Mouse (Mus musculus): ENCODE measurements around the gene Cryzl2.

DNA sequence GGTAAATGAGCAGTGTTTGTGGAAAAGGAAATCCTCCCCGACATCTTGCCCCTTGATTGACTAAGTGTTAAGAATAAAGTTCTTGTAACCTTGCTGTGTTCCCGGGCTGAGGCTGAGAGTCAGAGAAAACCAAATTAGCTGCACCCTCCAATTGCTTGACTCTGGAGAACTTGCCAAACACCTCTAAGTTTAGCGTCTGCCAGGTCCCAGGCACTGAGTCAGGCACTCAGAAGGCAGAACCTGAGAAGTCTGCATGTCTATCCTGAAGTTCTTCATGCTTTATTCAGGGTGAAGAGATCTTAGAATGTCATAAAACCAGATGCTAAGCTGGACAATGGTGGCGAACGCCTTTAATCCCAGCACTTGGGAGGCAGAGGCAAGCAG lies 9.6 kb upstream of the Cryzl2 start:
- no peak for TF ChIP-seq CHD2 (IDR thresholded peaks at IDR 0.05; ENCODE audit: low read depth, low read length)
- TF ChIP-seq HCFC1 (IDR thresholded peaks at IDR 0.05; ENCODE audit: borderline replicate concordance, insufficient read depth, low read length), result no peak

All from ES-E14 (cell line).